Mouse (Mus musculus) right cerebral cortex, adult 2 months (tissue): ENCODE measurements at regions not wholly inside any gene's neighbourhood (a gene's known extent, or its start where the extent isn't known, plus 50 kb on each side); places are given as distances from the start of the nearest gene placed in this dataset.
A peak's percentile ranks its signal among the peaks of the same experiment; 100 is the strongest.

Experiments used
- DNase-seq, 2 experiments: peaks; one replicate each; pipeline ENCODE4 v3.0.0; 2021 to 2022; ENCODE audit warnings: low spot score in 2 of 2

GRCm38 (mm10) chr14:99520343-99520742, 221.9 kb downstream of the Klf5 start:
- DNase-seq = no peak

- peak; percentile 15 to 18 for DNase-seq
These were observed 223.5 kb downstream of the Klf5 start for GRCm38 (mm10) chr14:99521954-99522523.

- DNase-seq = no peak
These were observed 237.3 kb downstream of the Klf5 start for GRCm38 (mm10) chr14:99535781-99536180.

- DNase-seq = no peak
These were observed 238.8 kb downstream of the Klf5 start for GRCm38 (mm10) chr14:99537286-99537685.

- DNase-seq = no peak
These were observed 243.2 kb downstream of the Klf5 start for GRCm38 (mm10) chr14:99541716-99542115.

GRCm38 (mm10) chr14:99547931-99548330, 249.4 kb downstream of the Klf5 start:
- DNase-seq = no peak

GRCm38 (mm10) chr14:99548363-99549248, 250.1 kb downstream of the Klf5 start:
- no peak for DNase-seq

- DNase-seq = no peak
These were observed 265.5 kb downstream of the Klf5 start for GRCm38 (mm10) chr14:99564024-99564423.

GRCm38 (mm10) chr14:99574146-99574545, 275.7 kb downstream of the Klf5 start:
- DNase-seq = no peak

- peak; percentile 22 to 27 for DNase-seq
These were observed 280.2 kb downstream of the Klf5 start for GRCm38 (mm10) chr14:99578665-99579064.

GRCm38 (mm10) chr14:99579271-99579759, 280.8 kb downstream of the Klf5 start:
- DNase-seq = peak; percentile 11 to 25

- no peak for DNase-seq
These were observed 281.3 kb downstream of the Klf5 start for GRCm38 (mm10) chr14:99579765-99580266.

- DNase-seq = no peak
These were observed 285.7 kb downstream of the Klf5 start for GRCm38 (mm10) chr14:99584144-99584543.

GRCm38 (mm10) chr14:99586029-99586428, 287.5 kb downstream of the Klf5 start:
- no peak for DNase-seq

- DNase-seq = no peak
These were observed 292.5 kb downstream of the Klf5 start for GRCm38 (mm10) chr14:99590854-99591470.

- DNase-seq = no peak
These were observed 294.4 kb downstream of the Klf5 start for GRCm38 (mm10) chr14:99592922-99593321.

- no peak for DNase-seq
These were observed 295.4 kb downstream of the Klf5 start for GRCm38 (mm10) chr14:99593864-99594263.

- no peak for DNase-seq
These were observed 303.4 kb downstream of the Klf5 start for GRCm38 (mm10) chr14:99601900-99602299.

- no peak for DNase-seq
These were observed 304.8 kb downstream of the Klf5 start for GRCm38 (mm10) chr14:99603257-99603656.

GRCm38 (mm10) chr14:99605351-99606100, 307.0 kb downstream of the Klf5 start:
- no peak for DNase-seq

- DNase-seq = no peak
These were observed 310.5 kb downstream of the Klf5 start for GRCm38 (mm10) chr14:99609003-99609402.

- no peak for DNase-seq
These were observed 312.9 kb downstream of the Klf5 start for GRCm38 (mm10) chr14:99611435-99611834.
